Mouse (Mus musculus) embryo, embryonic 11.5 days (tissue): ENCODE data around the gene Sppl2a.
"Not testable (repeated sequence)": the region's sequence is repeated elsewhere in the genome, so short reads cannot be mapped to it uniquely, and the experiment has no call there.

ENCODE experiments used
- DNase-seq: peaks from one replicate; pipeline ENCODE4 v3.0.0-alpha.2; 2012; ENCODE audit warnings: low read depth, low spot score

The Sppl2a gene

GRCm38 (mm10) chr2:126932897-126933641, at the start of gene Sppl2a:
TSS of gene Sppl2a (minus strand) at chr2:126933235.
- DNase-seq = peak; percentile 83

GRCm38 (mm10) chr2:126977428-126977827, 44.4 kb upstream of the Sppl2a start:
- no peak for DNase-seq

GRCm38 (mm10) chr2:126961696-126962095, 28.7 kb upstream of the Sppl2a start:
- DNase-seq = no peak

GRCm38 (mm10) chr2:126955671-126956070, 22.6 kb upstream of the Sppl2a start:
- no peak for DNase-seq

GRCm38 (mm10) chr2:126951085-126951484, 18.1 kb upstream of the Sppl2a start:
- no peak for DNase-seq

- DNase-seq = no peak
These were observed 17.4 kb upstream of the Sppl2a start for GRCm38 (mm10) chr2:126950453-126950852.

GRCm38 (mm10) chr2:126949856-126950255, 16.8 kb upstream of the Sppl2a start:
- no peak for DNase-seq

- DNase-seq = not testable (repeated sequence)
These were observed 16.3 kb upstream of the Sppl2a start for GRCm38 (mm10) chr2:126949297-126949696.

- DNase-seq = no peak
These were observed 15.2 kb upstream of the Sppl2a start for GRCm38 (mm10) chr2:126948231-126948630.

- no peak for DNase-seq
These were observed 14.6 kb upstream of the Sppl2a start for GRCm38 (mm10) chr2:126947646-126948045.

- DNase-seq = no peak
These were observed 10.2 kb upstream of the Sppl2a start for GRCm38 (mm10) chr2:126943211-126943610.

- DNase-seq = no peak
These were observed 7.4 kb upstream of the Sppl2a start for GRCm38 (mm10) chr2:126940314-126940866.

GRCm38 (mm10) chr2:126938069-126938468, 5.0 kb upstream of the Sppl2a start:
- DNase-seq = no peak

GRCm38 (mm10) chr2:126933921-126934320, 886 bp upstream of the Sppl2a start:
- DNase-seq = no peak

GRCm38 (mm10) chr2:126932261-126932896, 656 bp downstream of the Sppl2a start:
- no peak for DNase-seq

GRCm38 (mm10) chr2:126931784-126932183, 1.3 kb downstream of the Sppl2a start:
- no peak for DNase-seq

GRCm38 (mm10) chr2:126928681-126929080, 4.4 kb downstream of the Sppl2a start:
- no peak for DNase-seq

- DNase-seq = no peak
These were observed 12.5 kb downstream of the Sppl2a start for GRCm38 (mm10) chr2:126920358-126921060.

- DNase-seq = no peak
These were observed 16.8 kb downstream of the Sppl2a start for GRCm38 (mm10) chr2:126916236-126916635.

GRCm38 (mm10) chr2:126914096-126914495, 18.9 kb downstream of the Sppl2a start:
- no peak for DNase-seq

GRCm38 (mm10) chr2:126904162-126904561, 28.9 kb downstream of the Sppl2a start:
- DNase-seq = no peak

- DNase-seq = no peak
These were observed 35.5 kb downstream of the Sppl2a start for GRCm38 (mm10) chr2:126897511-126897910.
